Comparison of ENCODE assay signal across 9 mouse cellular contexts in genomic region chr10:75465781-75466550, GRCm38 (mm10). TPM values are rescaled to one million over a fixed set of nuclear protein-coding genes. Genes with fewer than 3 reads are reported as not detected.
DNase-seq lines count a peak whose midpoint lies in the region; ATAC-seq and TF ChIP-seq lines count a peak whose summit lies in the region.
"Had no signal": no experiment of that assay in that cellular context is flagged by ENCODE, and none has a peak within 500 bp of the region (broad histone marks: within the 10 kb centered on the region; RNA-seq: fewer than 3 reads in every experiment).

No protein-coding gene starts in this region.

- H3K27ac ChIP-seq in heart, embryonic 15.5 days, result peak overlapping the region; percentile 73
- peak overlapping the region; percentile 61; the same call in 1 of the 2 replicates for H3K27ac ChIP-seq in lung, postnatal 0 days (ENCODE audit: low read length)
- no peak overlapping the region for H3K27ac ChIP-seq in hindbrain, embryonic 13.5 days
- H3K27ac ChIP-seq: midbrain, embryonic 12.5 days had no signal

- TF ChIP-seq CTCF in lung, postnatal 0 days (IDR thresholded peaks at IDR 0.05), result peak; percentile 29

- H3K9me3 ChIP-seq in heart, embryonic 15.5 days (replicated peaks), result no peaks in the 10 kb centered on the region
- H3K9me3 ChIP-seq in lung, postnatal 0 days (ENCODE audit: low read length), result no peaks in the 10 kb centered on the region
- H3K9me3 ChIP-seq in hindbrain, embryonic 13.5 days, result no peaks in the 10 kb centered on the region
- H3K9me3 ChIP-seq: midbrain, embryonic 12.5 days had no signal

- 0 out of 2 replicates have a peak, but pooled peaks have one; percentile 43 for TF ChIP-seq EP300 in lung, postnatal 0 days (IDR thresholded peaks at IDR 0.05)

- no peaks in the 10 kb centered on the region for H3K27me3 ChIP-seq in heart, embryonic 15.5 days
- H3K27me3 ChIP-seq in lung, postnatal 0 days (replicated peaks; ENCODE audit: insufficient read depth, low read length), result no peaks in the 10 kb centered on the region
- no peaks in the 10 kb centered on the region for H3K27me3 ChIP-seq in hindbrain, embryonic 13.5 days
- H3K27me3 ChIP-seq: midbrain, embryonic 12.5 days had no signal

- H3K9ac ChIP-seq in heart, embryonic 15.5 days, result peak overlapping the region; percentile 2; the same call in 1 of the 2 replicates
- no peak overlapping the region for H3K9ac ChIP-seq in lung, postnatal 0 days (replicated peaks; ENCODE audit: low read depth)
- H3K9ac ChIP-seq in hindbrain, embryonic 13.5 days, result no peak overlapping the region
- H3K9ac ChIP-seq: midbrain, embryonic 12.5 days had no signal

- peak; percentile 55 to 56 for DNase-seq in heart, adult 18-20 months
- DNase-seq in heart, postnatal 4 days, result no peak
- DNase-seq in brain, adult 2 months (ENCODE audit: low read depth, low spot score), result peak; percentile 44
- peak; percentile 95 for DNase-seq in lung, postnatal 0 days (ENCODE audit: low spot score)
- no peak for DNase-seq in cerebellum, postnatal 25 days

- H3K4me3 ChIP-seq in heart, embryonic 15.5 days, result no peak overlapping the region
- no peak overlapping the region for H3K4me3 ChIP-seq in lung, postnatal 0 days (ENCODE audit: low read depth, low read length)
- no peak overlapping the region for H3K4me3 ChIP-seq in hindbrain, embryonic 13.5 days
- H3K4me3 ChIP-seq: midbrain, embryonic 12.5 days had no signal

- peak overlapping the region; percentile 22 for H3K4me2 ChIP-seq in heart, embryonic 15.5 days
- no peak overlapping the region for H3K4me2 ChIP-seq in lung, postnatal 0 days (replicated peaks; ENCODE audit: low read depth, low read length)
- no peak overlapping the region for H3K4me2 ChIP-seq in hindbrain, embryonic 13.5 days
- H3K4me2 ChIP-seq: midbrain, embryonic 12.5 days had no signal

- no peaks in the 10 kb centered on the region for H3K36me3 ChIP-seq in heart, embryonic 15.5 days
- H3K36me3 ChIP-seq in lung, postnatal 0 days (ENCODE audit: insufficient read depth, low read length), result no peaks in the 10 kb centered on the region
- no peaks in the 10 kb centered on the region for H3K36me3 ChIP-seq in hindbrain, embryonic 13.5 days
- H3K36me3 ChIP-seq: midbrain, embryonic 12.5 days had no signal

- peaks cover 15% of the 10 kb centered on the region for H3K4me1 ChIP-seq in heart, embryonic 15.5 days (replicated peaks)
- peaks cover 6% of the 10 kb centered on the region for H3K4me1 ChIP-seq in lung, postnatal 0 days (ENCODE audit: insufficient read depth, low read depth, low read length)
- H3K4me1 ChIP-seq in hindbrain, embryonic 13.5 days (replicated peaks), result 0 out of 2 replicates have a peak, but pooled peaks cover 2% of the 10 kb centered on the region
- H3K4me1 ChIP-seq: midbrain, embryonic 12.5 days had no signal

- peak; percentile 55 for ATAC-seq in heart, embryonic 15.5 days (replicated peaks; ENCODE audit: insufficient number of reproducible peaks, insufficient read depth, low FRiP score, low read depth)
- peak; percentile 95 for ATAC-seq in lung, postnatal 0 days
- ATAC-seq in monocyte, adult 5-6 weeks (replicated peaks; ENCODE audit: insufficient number of reproducible peaks, low FRiP score, low TSS enrichment, poor library complexity, severe bottlenecking), result no peak
- no peak for ATAC-seq in hindbrain, embryonic 13.5 days (ENCODE audit: low FRiP score)

- 29% methylated on average over 6 of the region's 6 CpGs for WGBS in heart, embryonic 15.5 days
- 17% methylated on average over 6 of the region's 6 CpGs for WGBS in lung, postnatal 0 days
- WGBS in hindbrain, embryonic 13.5 days, result 75% methylated on average over 6 of the region's 6 CpGs

RNA-seq across cellular contexts. Expression of gene Snrpd3, which starts 51.4 kb away (rescaled TPM):
- 10 to 100 TPM; 66.2 to 80.3 TPM for total RNA-seq in heart, adult 18-20 months (2021)
- total RNA-seq in heart, postnatal 4 days (2021), result 100 to 1,000 TPM in 1 of 2 experiments, 10 to 100 TPM in 1; 94.4 to 103 TPM
- polyA plus RNA-seq in heart, embryonic 15.5 days (2015; fragmentation: Nextera tagmentation; extraction: Ambion mirVana), result 84.9 and 92.3 TPM in 2 replicates
- 61.6 and 65.7 TPM in 2 replicates for polyA plus RNA-seq in lung, postnatal 0 days (2015; fragmentation: Nextera tagmentation; extraction: Ambion mirVana)
- 46.3 to 64.6 TPM (median 59.6 TPM) in 3 replicates for total RNA-seq in monocyte, adult 5-6 weeks (2017)
- polyA plus RNA-seq in hindbrain, embryonic 13.5 days (2015; fragmentation: Nextera tagmentation; extraction: Ambion mirVana), result 148 and 153 TPM in 2 replicates

RNA-seq across cellular contexts. Expression of gene Gucd1, which starts 51.8 kb away (rescaled TPM):
- total RNA-seq in heart, adult 18-20 months (2021), result 10 to 100 TPM; 33.0 to 36.8 TPM
- 10 to 100 TPM; 36.4 to 42.8 TPM for total RNA-seq in heart, postnatal 4 days (2021)
- 22.8 and 25.6 TPM in 2 replicates for polyA plus RNA-seq in heart, embryonic 15.5 days (2015; fragmentation: Nextera tagmentation; extraction: Ambion mirVana)
- 19.9 and 20.3 TPM in 2 replicates for polyA plus RNA-seq in lung, postnatal 0 days (2015; fragmentation: Nextera tagmentation; extraction: Ambion mirVana)
- total RNA-seq in monocyte, adult 5-6 weeks (2017), result 49.4 to 66.8 TPM (median 54.5 TPM) in 3 replicates
- polyA plus RNA-seq in hindbrain, embryonic 13.5 days (2015; fragmentation: Nextera tagmentation; extraction: Ambion mirVana), result 22.3 and 22.9 TPM in 2 replicates

Comparison
In these comparisons a context has a peak if more than half of its experiments do, and no peak if none do; other contexts are left out.
1. DNase-seq: peak in heart, adult 18-20 months (2 of 2), brain, adult 2 months (single experiment) and lung, postnatal 0 days (single experiment); none in heart, postnatal 4 days (single experiment) and cerebellum, postnatal 25 days (0 of 2).
2. ATAC-seq: peak in heart, embryonic 15.5 days (single experiment) and lung, postnatal 0 days (single experiment); none in monocyte, adult 5-6 weeks (single experiment) and hindbrain, embryonic 13.5 days (single experiment).